Mouse (Mus musculus) heart, postnatal 0 days (tissue): Measurements from ENCODE around the gene Slc27a2. TPM values are rescaled to one million over a fixed set of nuclear protein-coding genes. Genes with fewer than 3 reads are reported as not detected.

ENCODE experiments used
- ATAC-seq: fragments of 200-750 bp; cut with Nextera tagmentation; 2 replicates; pipeline ENCODE4 v1.8.0; 2017; ENCODE audit warnings: low read depth, moderate number of reproducible peaks, moderate library complexity; ENCODE audit not compliant: insufficient read depth
- DNase-seq: peaks from one replicate; pipeline ENCODE4 v3.0.0-alpha.2; 2016; ENCODE audit warnings: low spot score
- H3K27ac ChIP-seq: fragments of 300-500 bp; sonication (generic); 2 replicates; pipeline ENCODE4 v1.5.1; 2014; ENCODE audit warnings: low read depth, mild to moderate bottlenecking
- H3K27me3 ChIP-seq: fragments of 300-500 bp; sonication (generic); 2 replicates; pipeline ENCODE4 v1.6.1; 2014; ENCODE audit warnings: low read length, mixed read lengths; ENCODE audit not compliant: control insufficient read depth, insufficient read depth
- H3K36me3 ChIP-seq: fragments of 300-500 bp; sonication (generic); replicated peaks from 2 replicates; pipeline ENCODE4 v1.6.1; 2014; ENCODE audit warnings: low read length, mixed read lengths; ENCODE audit not compliant: control insufficient read depth, insufficient read depth
- H3K4me1 ChIP-seq: fragments of 300-500 bp; sonication (generic); 2 replicates; pipeline ENCODE4 v1.6.1; 2014; ENCODE audit warnings: antibody characterized with exemption; ENCODE audit not compliant: control insufficient read depth, insufficient read depth
- H3K4me2 ChIP-seq: fragments of 300-500 bp; sonication (generic); 2 replicates; pipeline ENCODE4 v1.6.1; 2014; ENCODE audit warnings: low read depth, mild to moderate bottlenecking, low read length, moderate library complexity
- H3K4me3 ChIP-seq: fragments of 300-500 bp; sonication (generic); 2 replicates; pipeline ENCODE4 v1.5.1; 2014; ENCODE audit warnings: low read depth, low read length
- H3K9ac ChIP-seq: fragments of 300-500 bp; sonication (generic); replicated peaks from 2 replicates; pipeline ENCODE4 v1.6.1; 2014; ENCODE audit warnings: low read depth, low read length, mixed read lengths
- H3K9me3 ChIP-seq: fragments of 300-500 bp; sonication (generic); replicated peaks from 2 replicates; pipeline ENCODE4 v1.6.1; 2016; ENCODE audit warnings: low read length; ENCODE audit not compliant: control insufficient read depth
- CTCF ChIP-seq: IDR thresholded peaks from 2 replicates; pipeline ENCODE4 v1.5.1; 2016; ENCODE audit warnings: antibody characterized with exemption, control low read depth, low read depth
- EP300 ChIP-seq: IDR thresholded peaks from 2 replicates; pipeline ENCODE4 v1.6.1; 2016; ENCODE audit warnings: antibody characterized with exemption, low read depth
- WGBS: fragments of 180-500 bp; shearing (Covaris S2); extraction: QIAGEN DNeasy Blood & Tissue Kit; methylation state at CpG from one replicate; pipeline ENCODE4 v1.1.7; 2014; 5-methylcytosine and 5-hydroxymethylcytosine counted together
- polyA plus RNA-seq: library from polyadenylated mRNA; unstranded; fragments of >200 nt; fragmentation: Nextera tagmentation; extraction: Ambion mirVana; gene quantifications from 2 replicates; pipeline ENCODE4 v1.2.1, GENCODE M21; 2015
- total RNA-seq: library from RNA; depleted of rRNA; stranded (reverse); fragments of >200 nt; gene quantifications from 2 replicates; pipeline ENCODE4 v1.2.3, GENCODE M21; 2014; ENCODE audit warnings: low replicate concordance

The Slc27a2 gene
- total and polyA plus RNA-seq, 2 experiments from 2014 or later = 0.14 TPM; not detected in 1

- ATAC-seq = no peak
- no peak for TF ChIP-seq EP300
- TF ChIP-seq CTCF = no peak
- no peaks in the 10 kb centered on the region for H3K36me3 ChIP-seq
- H3K27me3 ChIP-seq = 0 out of 2 replicates have a peak, but pooled peaks cover 3% of the 10 kb centered on the region
- H3K27ac ChIP-seq = no peak overlapping the region
- peaks cover 7% of the 10 kb centered on the region; the same call in 1 of the 2 replicates for H3K9me3 ChIP-seq
- no peaks in the 10 kb centered on the region for H3K4me1 ChIP-seq
- no peak overlapping the region for H3K9ac ChIP-seq
- H3K4me3 ChIP-seq = no peak overlapping the region
- no peak for DNase-seq
- WGBS = 75% methylated on average over 11 of the region's 11 CpGs
- H3K4me2 ChIP-seq = no peak overlapping the region
Observed at GRCm38 (mm10) chr2:126575391-126576176, 23.4 kb downstream of the Slc27a2 start.

- TF ChIP-seq CTCF (no peak), EP300 (no peak)
Observed at GRCm38 (mm10) chr2:126577362-126577761, 25.2 kb downstream of the Slc27a2 start.

GRCm38 (mm10) chr2:126579282-126579681, 27.1 kb downstream of the Slc27a2 start:
- Histone ChIP-seq H3K9me3 (no peaks in the 10 kb centered on the region; the same call in 1 of the 2 replicates), H3K27ac (no peak overlapping the region), H3K4me1 (no peaks in the 10 kb centered on the region), H3K36me3 (no peaks in the 10 kb centered on the region), H3K4me3 (no peak overlapping the region), H3K4me2 (no peak overlapping the region), H3K27me3 (no peaks in the 10 kb centered on the region), H3K9ac (no peak overlapping the region)
- DNase-seq (no peak), ATAC-seq (no peak)
- 77% methylated on average over 1 of the region's 1 CpGs for WGBS
- TF ChIP-seq EP300 = no peak
- TF ChIP-seq CTCF = no peak

More at GRCm38 (mm10) chr2:126577362-126577761, 25.2 kb downstream of the Slc27a2 start:
- ATAC-seq (no peak), DNase-seq (no peak)
- Histone ChIP-seq H3K9ac (no peak overlapping the region), H3K9me3 (no peaks in the 10 kb centered on the region; the same call in 1 of the 2 replicates), H3K4me2 (no peak overlapping the region), H3K36me3 (no peaks in the 10 kb centered on the region), H3K4me3 (no peak overlapping the region), H3K27ac (no peak overlapping the region), H3K27me3 (0 out of 2 replicates have a peak, but pooled peaks cover 3% of the 10 kb centered on the region), H3K4me1 (no peaks in the 10 kb centered on the region)
- 81% methylated on average over 5 of the region's 5 CpGs for WGBS

- Histone ChIP-seq H3K9me3 (no peaks in the 10 kb centered on the region), H3K4me1 (no peaks in the 10 kb centered on the region), H3K4me3 (no peak overlapping the region), H3K27ac (no peak overlapping the region), H3K27me3 (no peaks in the 10 kb centered on the region), H3K36me3 (no peaks in the 10 kb centered on the region), H3K9ac (no peak overlapping the region), H3K4me2 (no peak overlapping the region)
- DNase-seq (no peak), ATAC-seq (no peak)
- TF ChIP-seq EP300 (no peak), CTCF (no peak)
- WGBS = 64% methylated on average over 6 of the region's 6 CpGs
Observed at GRCm38 (mm10) chr2:126583960-126584359, 31.8 kb downstream of the Slc27a2 start.

GRCm38 (mm10) chr2:126584621-126585369, 32.6 kb downstream of the Slc27a2 start:
- no peak overlapping the region for H3K9ac ChIP-seq
- ATAC-seq (no peak), DNase-seq (no peak)

More at GRCm38 (mm10) chr2:126584621-126585369, 32.6 kb downstream of the Slc27a2 start:
- Histone ChIP-seq H3K27ac (no peak overlapping the region), H3K9me3 (no peaks in the 10 kb centered on the region), H3K4me3 (no peak overlapping the region), H3K4me2 (no peak overlapping the region), H3K4me1 (no peaks in the 10 kb centered on the region), H3K27me3 (no peaks in the 10 kb centered on the region), H3K36me3 (no peaks in the 10 kb centered on the region)
- no peak for TF ChIP-seq EP300
- no peak for TF ChIP-seq CTCF
- WGBS = 79% methylated on average over 8 of the region's 8 CpGs
